Mouse (Mus musculus) MEL (cell line): ENCODE results near the gene Wwc2.

ENCODE experiments used
- CHD2 ChIP-seq: IDR thresholded peaks from 2 replicates; pipeline ENCODE4 v1.6.1; 2011; ENCODE audit warnings: low read length, improper control_type of control experiment
- CTCF ChIP-seq, 3 experiments: IDR thresholded peaks in 2 of 3; conservative IDR thresholded peaks in 1 of 3; 2 replicates each; pipeline ENCODE4 v1.5.1; 2011 to 2012; ENCODE audit warnings: low read length in 3 of 3, low read depth in 2 of 3, mild to moderate bottlenecking in 2 of 3, improper control_type of control experiment in 1 of 3, inconsistent platforms in 1 of 3, mixed read lengths in 1 of 3, moderate library complexity in 1 of 3; ENCODE audit not compliant: control insufficient read depth in 1 of 3, insufficient read depth in 1 of 3, poor library complexity in 1 of 3, severe bottlenecking in 1 of 3
- E2F4 ChIP-seq: IDR thresholded peaks from 2 replicates; pipeline ENCODE4 v1.6.1; 2011; ENCODE audit warnings: low read depth, low read length, improper control_type of control experiment, borderline replicate concordance
- EP300 ChIP-seq, 2 experiments: IDR thresholded peaks; 2 replicates each; pipeline ENCODE4 v1.6.1; 2011; ENCODE audit warnings: improper control_type of control experiment in 2 of 2, low read length in 2 of 2, low read depth in 1 of 2, mild to moderate bottlenecking in 1 of 2
- HCFC1 ChIP-seq: IDR thresholded peaks from 2 replicates; pipeline ENCODE4 v1.6.1; 2012; ENCODE audit warnings: low read depth, mild to moderate bottlenecking, inconsistent platforms, low read length, improper control_type of control experiment, moderate library complexity
- MAX ChIP-seq: IDR thresholded peaks from 2 replicates; pipeline ENCODE4 v1.6.1; 2011; ENCODE audit warnings: low read length, improper control_type of control experiment
- NELFE ChIP-seq: IDR thresholded peaks from 2 replicates; pipeline ENCODE4 v1.6.1; 2011; ENCODE audit warnings: low read depth, low read length, improper control_type of control experiment
- POLR2A ChIP-seq, 2 experiments: IDR thresholded peaks; 2 replicates each; pipeline ENCODE4 v1.6.1; 2011 to 2012; ENCODE audit warnings: low read length in 2 of 2, mild to moderate bottlenecking in 2 of 2, control low read depth in 1 of 2, improper control_type of control experiment in 1 of 2, low read depth in 1 of 2, moderate library complexity in 1 of 2; ENCODE audit not compliant: control insufficient read depth in 1 of 2, insufficient read depth in 1 of 2, poor library complexity in 1 of 2
- TAL1 ChIP-seq: IDR thresholded peaks from 2 replicates; pipeline ENCODE4 v1.6.1; 2012; ENCODE audit warnings: mild to moderate bottlenecking, inconsistent platforms, low read length, moderate library complexity, mixed read lengths
- TBP ChIP-seq: IDR thresholded peaks from 2 replicates; pipeline ENCODE4 v1.8.0; 2011; ENCODE audit warnings: low read depth, low read length, improper control_type of control experiment
- USF1 ChIP-seq: IDR thresholded peaks from 2 replicates; pipeline ENCODE4 v1.6.1; 2014; ENCODE audit warnings: low read depth, mild to moderate bottlenecking, inconsistent platforms, low read length, improper control_type of control experiment, moderate library complexity
- USF2 ChIP-seq, 2 experiments: IDR thresholded peaks; 2 replicates each; pipeline ENCODE4 v1.6.1; 2011 to 2012; ENCODE audit warnings: improper control_type of control experiment in 2 of 2, low read length in 2 of 2, borderline replicate concordance in 1 of 2, inconsistent platforms in 1 of 2, low read depth in 1 of 2, mild to moderate bottlenecking in 1 of 2; ENCODE audit not compliant: insufficient read depth in 1 of 2

DNA sequence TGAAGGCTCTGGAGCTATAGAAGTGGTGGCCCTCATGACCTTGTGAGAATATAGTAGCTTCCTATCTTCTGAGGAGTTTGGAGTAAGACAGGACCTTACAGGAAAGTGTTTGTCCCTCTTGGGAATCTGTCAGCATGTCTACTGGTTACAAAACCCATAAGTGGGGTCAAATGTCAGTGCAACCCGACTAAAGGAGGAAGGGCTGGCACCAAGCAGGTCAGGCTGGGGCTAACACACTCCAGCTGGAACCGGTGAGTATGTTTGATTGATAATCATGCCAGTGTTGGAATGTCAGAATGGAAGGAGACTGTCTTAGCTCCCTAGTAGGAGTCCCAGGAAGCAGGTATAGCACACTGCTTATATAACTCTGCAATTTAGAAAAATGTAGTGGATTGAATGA lies 41.3 kb upstream of the Wwc2 start:
- TF ChIP-seq POLR2A (IDR thresholded peaks at IDR 0.05; ENCODE audit: control insufficient read depth in 1 of 2, insufficient read depth in 1 of 2, low read depth in 1 of 2, low read length in 2 of 2, poor library complexity in 1 of 2): no peak
- no peak for TF ChIP-seq CTCF (IDR thresholded peaks at IDR 0.05 in 2 of 3, conservative IDR thresholded peaks at IDR 0.05 in 1 of 3; ENCODE audit: control insufficient read depth in 1 of 3, insufficient read depth in 1 of 3, low read depth in 2 of 3, low read length in 3 of 3, poor library complexity in 1 of 3, severe bottlenecking in 1 of 3)
- no peak for TF ChIP-seq EP300 (IDR thresholded peaks at IDR 0.05; ENCODE audit: low read depth in 1 of 2, low read length in 2 of 2)
- TF ChIP-seq E2F4: no peak
- no peak for TF ChIP-seq MAX
- no peak for TF ChIP-seq USF1
- TF ChIP-seq USF2 (IDR thresholded peaks at IDR 0.05; ENCODE audit: borderline replicate concordance in 1 of 2, insufficient read depth in 1 of 2, low read depth in 1 of 2, low read length in 2 of 2): no peak
- no peak for TF ChIP-seq TAL1
- no peak for TF ChIP-seq HCFC1
- TF ChIP-seq TBP: no peak
- TF ChIP-seq CHD2: no peak
- TF ChIP-seq NELFE: no peak
